Mouse (Mus musculus) lung, adult 2 months (tissue): ENCODE measurements around the gene Ccdc60. TPM values are rescaled to one million over a fixed set of nuclear protein-coding genes. Genes with fewer than 3 reads are reported as not detected.
A peak's percentile ranks its signal among the peaks of the same experiment; 100 is the strongest.

Experiments used
- DNase-seq: peaks from one replicate; pipeline ENCODE4 v3.0.0; 2022
- H3K4me1 ChIP-seq: fragments of 200-500 bp; 2 replicates; pipeline ENCODE4 v1.6.1; 2011; ENCODE audit warnings: low read length; ENCODE audit not compliant: control insufficient read depth, insufficient read depth
- H3K4me3 ChIP-seq: fragments of 200-500 bp; replicated peaks from 2 replicates; pipeline ENCODE3; 2011; ENCODE audit warnings: low read depth, mild to moderate bottlenecking, control low read depth, low read length; ENCODE audit errors: extremely low read depth
- CTCF ChIP-seq: fragments of 200-500 bp; IDR thresholded peaks from 2 replicates; pipeline ENCODE4 v1.5.1; 2011; ENCODE audit warnings: mild to moderate bottlenecking, low read length, control low read depth; ENCODE audit not compliant: insufficient read depth
- POLR2A ChIP-seq: fragments of 200-500 bp; IDR thresholded peaks from 2 replicates; pipeline ENCODE4 v1.6.1; 2011; ENCODE audit warnings: low read depth, mild to moderate bottlenecking, control low read depth, low read length, borderline replicate concordance; ENCODE audit errors: extremely low read depth
- WGBS: fragments of 180-500 bp; shearing (Covaris S2); methylation state at CpG from one replicate; pipeline ENCODE4 v1.1.7; 2018; 5-methylcytosine and 5-hydroxymethylcytosine counted together
- polyA plus RNA-seq: library from polyadenylated mRNA; depleted of rRNA; stranded (reverse); fragments of >200 nt; gene quantifications from 2 replicates; pipeline ENCODE4 v1.2.3, GENCODE M21; 2012

Gene Ccdc60
- polyA plus RNA-seq, 1 experiment: 1.5 TPM

GRCm38 (mm10) chr5:116244476-116244875 lies 44.3 kb downstream of the Ccdc60 start:
- no peak overlapping the region for H3K4me3 ChIP-seq
- TF ChIP-seq CTCF (no peak), POLR2A (no peak)
- DNase-seq: no peak
- no peaks in the 10 kb centered on the region for H3K4me1 ChIP-seq
- 28% methylated on average over 3 of the region's 3 CpGs for WGBS

GRCm38 (mm10) chr5:116243622-116244021 lies 45.2 kb downstream of the Ccdc60 start:
- H3K4me1 ChIP-seq: no peaks in the 10 kb centered on the region
- WGBS: 59% methylated on average over 8 of the region's 9 CpGs
- TF ChIP-seq CTCF (no peak), POLR2A (no peak)
- no peak for DNase-seq
- H3K4me3 ChIP-seq: no peak overlapping the region

- peak; percentile 17 for DNase-seq
- peak; percentile 81 for TF ChIP-seq CTCF
- no peak for TF ChIP-seq POLR2A
- no peaks in the 10 kb centered on the region for H3K4me1 ChIP-seq
- no peak overlapping the region for H3K4me3 ChIP-seq
- WGBS: 29% methylated on average over 19 of the region's 19 CpGs
Measured at GRCm38 (mm10) chr5:116231841-116232643, 56.7 kb downstream of the Ccdc60 start.

- TF ChIP-seq POLR2A (no peak), CTCF (no peak)
- Histone ChIP-seq H3K4me3 (no peak overlapping the region), H3K4me1 (no peaks in the 10 kb centered on the region)
- DNase-seq: no peak
- 71% methylated on average over 6 of the region's 6 CpGs for WGBS
Measured at GRCm38 (mm10) chr5:116228414-116228813, 60.4 kb downstream of the Ccdc60 start.

- DNase-seq: no peak
- no peaks in the 10 kb centered on the region for H3K4me1 ChIP-seq
- no peak for TF ChIP-seq POLR2A
- no peak for TF ChIP-seq CTCF
- no peak overlapping the region for H3K4me3 ChIP-seq
- WGBS: 75% methylated on average over 6 of the region's 6 CpGs
Measured at GRCm38 (mm10) chr5:116224023-116224422, 64.8 kb downstream of the Ccdc60 start.

GRCm38 (mm10) chr5:116221916-116222315 lies 66.9 kb downstream of the Ccdc60 start:
- 86% methylated on average over 3 of the region's 3 CpGs for WGBS
- TF ChIP-seq CTCF (no peak), POLR2A (no peak)
- Histone ChIP-seq H3K4me1 (no peaks in the 10 kb centered on the region), H3K4me3 (no peak overlapping the region)
- no peak for DNase-seq

GRCm38 (mm10) chr5:116219288-116219687 lies 69.5 kb downstream of the Ccdc60 start:
- TF ChIP-seq CTCF (no peak), POLR2A (no peak)
- H3K4me1 ChIP-seq: no peaks in the 10 kb centered on the region
- H3K4me3 ChIP-seq: no peak overlapping the region
- 81% methylated on average over 7 of the region's 7 CpGs for WGBS
- no peak for DNase-seq

- no peaks in the 10 kb centered on the region for H3K4me1 ChIP-seq
- no peak overlapping the region for H3K4me3 ChIP-seq
- 64% methylated on average over 5 of the region's 5 CpGs for WGBS
- no peak for DNase-seq
- TF ChIP-seq POLR2A (no peak), CTCF (peak; percentile 51)
Measured at GRCm38 (mm10) chr5:116212706-116213105, 76.1 kb downstream of the Ccdc60 start.

GRCm38 (mm10) chr5:116209378-116210091 lies 79.2 kb downstream of the Ccdc60 start:
- no peaks in the 10 kb centered on the region for H3K4me1 ChIP-seq
- 35% methylated on average over 11 of the region's 11 CpGs for WGBS
- H3K4me3 ChIP-seq: no peak overlapping the region
- no peak for TF ChIP-seq CTCF
- TF ChIP-seq POLR2A: no peak
- no peak for DNase-seq
